ENCODE assay signal across 8 mouse cellular contexts in the genomic region with DNA sequence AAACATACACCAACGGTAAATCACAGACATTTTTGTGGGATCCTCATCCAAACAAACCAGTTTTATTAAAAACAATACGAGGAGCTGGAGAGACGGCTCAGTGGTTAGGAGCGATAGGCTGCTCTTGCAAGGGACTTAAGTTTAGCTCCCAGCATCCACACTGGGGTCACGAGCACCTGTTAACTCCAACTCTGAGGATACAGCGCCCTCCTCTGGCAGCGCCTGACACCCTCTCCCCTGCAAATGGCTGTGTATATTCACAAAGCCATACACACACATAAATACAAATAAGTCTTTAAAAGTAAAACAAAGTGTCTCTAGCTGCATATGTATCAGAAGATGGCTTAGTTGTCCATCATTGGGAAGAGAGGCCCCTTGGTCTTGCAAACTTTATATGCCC. TPM values are rescaled to one million over a fixed set of nuclear protein-coding genes. Genes with fewer than 3 reads are reported as not detected.
DNase-seq lines count a peak whose midpoint lies in the region.

No protein-coding gene starts in this region.

- DNase-seq in kidney, postnatal 14 days, result peak; percentile 21
- no peak for DNase-seq in kidney, adult 11 months
- peak; percentile 55 for DNase-seq in 416B (ENCODE audit: low read depth)
- peak; percentile 8 to 16 for DNase-seq in B cell, adult 2 months
- DNase-seq in c-Kit-positive CD71-positive TER-119-negative erythroid progenitor cells, embryonic 14.5 days (ENCODE audit: low read depth), result peak; percentile 11
- DNase-seq in retina, embryonic 14.5 days (ENCODE audit: low spot score), result no peak
- no peak for DNase-seq in heart, postnatal 36 days
- DNase-seq in heart, adult 9 months (ENCODE audit: low spot score in 2 of 2), result no peak

- intact Hi-C loops in heart, postnatal 36 days (cut with DNase I), result no loop called here

RNA-seq across cellular contexts. Expression of gene Samd7, which starts 20.6 kb away (rescaled TPM):
- not detected for total RNA-seq in heart, postnatal 36 days (2021)

RNA-seq across cellular contexts. Expression of gene Lrrc31, which starts 25.9 kb away (rescaled TPM):
- under 1 TPM; 0.24 to 0.31 TPM for total RNA-seq in heart, postnatal 36 days (2021)

Comparison
In these comparisons a context has a peak if more than half of its experiments do, and no peak if none do; other contexts are left out.
1. DNase-seq: peak in kidney, postnatal 14 days (single experiment), 416B (single experiment), B cell, adult 2 months (2 of 2) and c-Kit-positive CD71-positive TER-119-negative erythroid progenitor cells, embryonic 14.5 days (single experiment); none in kidney, adult 11 months (single experiment), retina, embryonic 14.5 days (single experiment), heart, postnatal 36 days (0 of 2) and heart, adult 9 months (0 of 2).